Mouse (Mus musculus) yolk sac, embryonic 10.5 days (tissue): ENCODE measurements at regions not wholly inside any gene's neighbourhood (a gene's known extent, or its start where the extent isn't known, plus 50 kb on each side); places are given as distances from the start of the nearest gene placed in this dataset.
"Not testable (repeated sequence)": the region's sequence is repeated elsewhere in the genome, so short reads cannot be mapped to it uniquely, and the experiment has no call there.

ENCODE experiments used
- DNase-seq: peaks from one replicate; pipeline ENCODE4 v3.0.0-alpha.2; 2017; ENCODE audit warnings: low spot score

- no peak for DNase-seq
Measured at GRCm38 (mm10) chr12:69524337-69525035, 58.3 kb downstream of the Vcpkmt start.

GRCm38 (mm10) chr12:69519869-69520268 lies 63.0 kb downstream of the Vcpkmt start:
- no peak for DNase-seq

GRCm38 (mm10) chr12:69519028-69519427 lies 63.8 kb downstream of the Vcpkmt start:
- no peak for DNase-seq

GRCm38 (mm10) chr12:69517616-69518015 lies 65.2 kb downstream of the Vcpkmt start:
- DNase-seq, result no peak

- no peak for DNase-seq
Measured at GRCm38 (mm10) chr12:69516314-69516916, 66.4 kb downstream of the Vcpkmt start.

GRCm38 (mm10) chr12:69515850-69516249 lies 67.0 kb downstream of the Vcpkmt start:
- no peak for DNase-seq

GRCm38 (mm10) chr12:69515117-69515516 lies 67.7 kb downstream of the Vcpkmt start:
- peak; percentile 64 for DNase-seq

GRCm38 (mm10) chr12:69513166-69513565 lies 69.7 kb downstream of the Vcpkmt start:
- DNase-seq, result no peak

GRCm38 (mm10) chr12:69510736-69511135 lies 72.1 kb downstream of the Vcpkmt start:
- DNase-seq, result no peak

- DNase-seq, result not testable (repeated sequence)
Measured at GRCm38 (mm10) chr12:69509180-69509579, 73.6 kb downstream of the Vcpkmt start.

- no peak for DNase-seq
Measured at GRCm38 (mm10) chr12:69507906-69508305, 74.9 kb downstream of the Vcpkmt start.

- no peak for DNase-seq
Measured at GRCm38 (mm10) chr12:69507333-69507732, 75.5 kb downstream of the Vcpkmt start.

GRCm38 (mm10) chr12:69502706-69503070 lies 80.1 kb downstream of the Vcpkmt start:
- no peak for DNase-seq

- DNase-seq, result peak; percentile 86
Measured at GRCm38 (mm10) chr12:69501783-69502705, 80.8 kb downstream of the Vcpkmt start.

GRCm38 (mm10) chr12:69501346-69501730 lies 81.5 kb downstream of the Vcpkmt start:
- DNase-seq, result no peak

- no peak for DNase-seq
Measured at GRCm38 (mm10) chr12:69500600-69501345, 82.1 kb downstream of the Vcpkmt start.

- no peak for DNase-seq
Measured at GRCm38 (mm10) chr12:69497121-69497520, 85.7 kb downstream of the Vcpkmt start.

- DNase-seq, result no peak
Measured at GRCm38 (mm10) chr12:69496341-69496904, 86.4 kb downstream of the Vcpkmt start.

GRCm38 (mm10) chr12:69495776-69496175 lies 87.1 kb downstream of the Vcpkmt start:
- no peak for DNase-seq

- no peak for DNase-seq
Measured at GRCm38 (mm10) chr12:69494648-69495047, 88.2 kb downstream of the Vcpkmt start.

GRCm38 (mm10) chr12:69489686-69490085 lies 93.1 kb downstream of the Vcpkmt start:
- DNase-seq, result no peak

GRCm38 (mm10) chr12:69486903-69487302 lies 95.9 kb downstream of the Vcpkmt start:
- no peak for DNase-seq
